Mouse (Mus musculus) spleen, adult 2 months (tissue): ENCODE measurements around the gene Faxc.

Source experiments
- CTCF ChIP-seq: fragments of 200-500 bp; IDR thresholded peaks from 2 replicates; pipeline ENCODE4 v1.5.1; 2011; ENCODE audit warnings: mild to moderate bottlenecking, inconsistent platforms; ENCODE audit not compliant: insufficient read depth, insufficient read length, insufficient replicate concordance; ENCODE audit errors: extremely low read depth
- POLR2A ChIP-seq: fragments of 200-500 bp; IDR thresholded peaks from 2 replicates; pipeline ENCODE4 v1.6.1; 2011; ENCODE audit warnings: low read depth, low read length, inconsistent platforms

DNA sequence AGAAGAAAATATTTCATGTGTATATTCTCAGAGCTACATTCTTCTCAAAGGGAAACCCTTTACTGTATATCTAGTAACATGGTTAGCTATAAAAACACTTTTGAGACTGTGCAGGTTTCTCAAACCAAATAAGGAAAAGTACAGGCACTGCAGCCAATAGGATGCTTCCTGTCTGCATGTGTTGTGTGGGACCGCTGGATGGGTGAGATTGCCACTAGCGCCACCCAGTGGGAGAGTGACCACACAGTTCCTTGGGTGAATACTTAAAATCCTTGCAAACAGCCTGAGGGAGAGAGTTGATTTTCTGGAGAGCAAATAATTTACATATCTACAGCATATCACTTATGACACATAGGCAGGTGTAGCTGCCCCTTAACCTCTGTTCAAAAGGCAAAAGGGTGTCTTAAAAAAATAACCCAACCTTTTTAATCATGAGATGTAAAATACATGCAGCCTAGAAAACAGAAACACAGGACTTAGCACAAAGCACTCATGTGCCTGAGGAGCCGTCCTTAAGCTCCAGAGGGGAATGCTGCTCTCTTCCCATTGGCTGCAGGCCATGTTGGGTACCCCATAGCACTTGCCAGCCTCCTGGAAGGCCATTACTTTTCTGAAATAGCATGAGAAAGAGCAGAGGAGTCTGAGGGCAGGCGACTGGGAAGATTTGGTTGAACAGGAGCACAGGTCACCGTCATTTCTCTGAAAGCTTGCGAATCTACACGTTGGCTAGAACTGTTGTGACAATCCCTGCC is 26.6 kb downstream of the Faxc start:
- TF ChIP-seq CTCF (no peak), POLR2A (no peak)
